Mouse (Mus musculus) bone marrow macrophage, adult 2 months (primary cell): ENCODE measurements around the gene Slit3.

Source experiments
- CTCF ChIP-seq: IDR thresholded peaks from 2 replicates; pipeline ENCODE4 v1.5.1; 2012; ENCODE audit warnings: low read depth, mild to moderate bottlenecking, low read length, moderate library complexity
- POLR2A ChIP-seq: IDR thresholded peaks from 2 replicates; pipeline ENCODE4 v1.6.1; 2012; ENCODE audit warnings: mild to moderate bottlenecking, low read depth, low read length, borderline replicate concordance

- TF ChIP-seq CTCF (no peak), POLR2A (no peak)
Observed at GRCm38 (mm10) chr11:35569126-35569916, 448.3 kb downstream of the Slit3 start.
